Mouse (Mus musculus): Measurements from ENCODE around the gene Catsper3.

GRCm38 (mm10) chr13:55858463-55858862, 74.1 kb downstream of the Catsper3 start:
- TF ChIP-seq POLR2A (IDR thresholded peaks at IDR 0.05; ENCODE audit: low read depth, low read length), result no peak
- no peak for TF ChIP-seq CTCF (IDR thresholded peaks at IDR 0.05; ENCODE audit: borderline replicate concordance, insufficient read depth, low read length)
